Mouse (Mus musculus): Measurements from ENCODE around the gene Kcna10. TPM values are rescaled to one million over a fixed set of nuclear protein-coding genes. Genes with fewer than 3 reads are reported as not detected.

The Kcna10 gene
- polyA plus RNA-seq, 1 experiment from 2014 or later, result not detected

DNA sequence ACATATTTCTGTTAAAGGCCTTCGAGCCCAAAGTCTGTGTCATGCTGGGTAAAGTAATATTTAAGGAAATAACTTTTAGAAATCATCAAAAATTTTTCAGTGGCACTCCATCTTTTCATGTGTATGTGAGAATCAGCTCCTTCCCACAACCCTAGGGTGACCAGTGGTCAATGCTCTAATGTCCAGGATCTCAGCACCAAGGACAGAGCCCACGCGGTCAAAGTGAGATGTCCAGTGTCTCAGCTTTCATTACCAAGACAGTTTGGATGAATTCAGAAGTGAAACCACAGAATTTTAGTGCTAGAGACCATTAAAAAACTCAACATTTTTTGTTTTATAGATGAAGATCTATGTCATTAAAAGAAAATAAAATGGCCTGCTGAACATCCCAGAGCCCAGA lies 10.9 kb upstream of the Kcna10 start:
- no peaks in the 10 kb centered on the region for H3K4me1 ChIP-seq
- WGBS, result 84% methylated on average over 3 of the region's 3 CpGs
- no peak overlapping the region for H3K9ac ChIP-seq (replicated peaks)
- no peak overlapping the region for H3K27ac ChIP-seq (replicated peaks)
- ATAC-seq (ENCODE audit: low FRiP score, low read depth), result no peak
- H3K27me3 ChIP-seq, result no peaks in the 10 kb centered on the region
- H3K36me3 ChIP-seq, result no peaks in the 10 kb centered on the region
- H3K9me3 ChIP-seq, result no peaks in the 10 kb centered on the region
- no peak overlapping the region for H3K4me3 ChIP-seq
- no peak overlapping the region for H3K4me2 ChIP-seq (replicated peaks)

DNA sequence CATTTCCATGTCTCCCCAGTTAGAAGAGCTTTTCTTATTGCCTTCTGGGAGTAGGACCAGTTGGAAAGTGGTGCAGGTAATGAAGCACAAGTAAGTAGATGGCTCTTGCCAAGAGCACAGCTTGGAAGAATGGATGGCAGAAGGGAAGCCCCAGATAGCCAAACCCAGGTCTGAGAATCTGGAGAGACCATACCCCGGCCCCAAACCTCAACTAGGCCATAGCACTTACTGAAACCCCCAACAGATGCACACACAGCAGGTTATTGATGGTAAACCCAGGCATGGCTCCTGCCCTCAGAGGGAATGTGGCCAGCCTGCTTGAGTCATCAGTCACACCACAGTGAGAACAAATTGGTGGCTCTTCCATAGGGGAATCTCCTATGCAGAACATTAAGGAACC lies 10.3 kb upstream of the Kcna10 start:
- Histone ChIP-seq H3K9ac (replicated peaks) (no peak overlapping the region), H3K9me3 (no peaks in the 10 kb centered on the region), H3K27ac (replicated peaks) (no peak overlapping the region), H3K4me2 (replicated peaks) (no peak overlapping the region), H3K4me3 (no peak overlapping the region), H3K4me1 (no peaks in the 10 kb centered on the region), H3K27me3 (no peaks in the 10 kb centered on the region), H3K36me3 (no peaks in the 10 kb centered on the region)
- 69% methylated on average over 1 of the region's 1 CpGs for WGBS
- ATAC-seq (ENCODE audit: low FRiP score, low read depth), result no peak

DNA sequence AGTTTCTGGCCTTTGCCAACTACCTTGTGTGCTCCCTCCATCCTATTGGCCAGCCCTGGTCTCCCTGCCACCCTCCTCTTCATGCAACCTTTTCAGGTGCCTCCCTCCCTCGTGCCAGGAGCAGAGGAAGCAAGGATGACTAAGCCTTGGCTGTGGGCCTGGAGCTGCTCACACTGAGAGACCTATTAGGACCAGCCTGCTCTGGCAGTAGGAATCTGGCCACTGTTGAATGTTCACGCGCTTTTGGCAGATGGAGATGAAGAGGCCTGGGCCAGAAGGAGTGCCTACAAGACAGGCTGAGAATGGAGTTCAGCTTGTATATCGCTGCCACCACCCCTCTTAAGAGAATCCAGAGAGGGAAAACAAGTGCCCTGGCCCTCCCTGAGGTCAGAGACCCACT lies 7.4 kb upstream of the Kcna10 start:
- H3K27me3 ChIP-seq, result no peaks in the 10 kb centered on the region
- H3K4me2 ChIP-seq (replicated peaks), result no peak overlapping the region
- WGBS, result 77% methylated on average over 4 of the region's 4 CpGs
- H3K9ac ChIP-seq (replicated peaks), result no peak overlapping the region
- no peaks in the 10 kb centered on the region for H3K4me1 ChIP-seq
- no peak for ATAC-seq (ENCODE audit: low FRiP score, low read depth)
- H3K27ac ChIP-seq (replicated peaks), result no peak overlapping the region
- no peak overlapping the region for H3K4me3 ChIP-seq
- H3K36me3 ChIP-seq, result no peaks in the 10 kb centered on the region
- H3K9me3 ChIP-seq, result no peaks in the 10 kb centered on the region

DNA sequence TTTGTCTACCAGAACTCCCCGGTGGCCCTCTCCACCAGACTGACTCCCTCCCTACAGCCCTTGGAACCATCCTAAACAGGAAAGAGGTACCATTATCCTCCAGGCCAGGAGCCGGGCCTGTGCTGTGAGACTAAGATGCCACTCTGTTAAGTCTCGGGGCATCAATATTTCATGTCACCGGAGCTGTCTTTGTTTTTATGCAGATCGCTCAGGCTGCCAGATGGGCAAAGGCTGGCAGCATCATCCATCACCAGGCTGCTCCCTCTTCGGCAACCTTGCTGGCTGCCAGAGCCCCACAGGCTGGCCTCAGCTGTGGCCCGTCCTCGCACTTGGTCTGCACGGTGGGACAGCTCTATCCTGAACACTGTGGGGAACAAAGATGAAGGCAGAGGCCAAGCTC lies 6.4 kb upstream of the Kcna10 start:
- Histone ChIP-seq H3K4me3 (no peak overlapping the region), H3K9me3 (no peaks in the 10 kb centered on the region), H3K4me1 (no peaks in the 10 kb centered on the region), H3K9ac (replicated peaks) (no peak overlapping the region), H3K36me3 (no peaks in the 10 kb centered on the region), H3K4me2 (replicated peaks) (no peak overlapping the region), H3K27me3 (no peaks in the 10 kb centered on the region), H3K27ac (replicated peaks) (no peak overlapping the region)
- no peak for ATAC-seq (ENCODE audit: low FRiP score, low read depth)
- 80% methylated on average over 9 of the region's 9 CpGs for WGBS

DNA sequence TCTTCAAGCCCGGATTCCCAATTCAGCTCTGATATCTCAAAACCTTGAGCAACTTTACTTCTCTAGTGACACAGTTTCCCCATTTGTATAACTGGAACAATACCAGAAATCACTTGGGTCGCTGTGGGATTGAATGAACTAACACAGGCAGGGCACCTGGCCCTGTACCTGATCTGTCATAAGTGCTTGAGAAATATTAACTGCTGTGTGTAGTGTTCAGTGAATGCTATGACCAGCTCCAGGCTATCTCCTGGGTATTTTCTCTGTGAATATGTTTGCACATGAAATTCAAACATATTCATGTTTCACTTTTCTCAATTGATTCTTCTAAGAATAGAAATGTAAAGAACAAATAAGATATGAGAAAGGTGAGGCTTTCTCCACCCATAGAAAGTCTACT lies 2.0 kb upstream of the Kcna10 start:
- 75% methylated on average over 2 of the region's 2 CpGs for WGBS
- Histone ChIP-seq H3K27ac (replicated peaks) (no peak overlapping the region), H3K9ac (replicated peaks) (no peak overlapping the region), H3K4me2 (replicated peaks) (no peak overlapping the region), H3K4me1 (no peaks in the 10 kb centered on the region), H3K4me3 (no peak overlapping the region), H3K36me3 (no peaks in the 10 kb centered on the region), H3K27me3 (no peaks in the 10 kb centered on the region), H3K9me3 (no peaks in the 10 kb centered on the region)
- no peak for ATAC-seq (ENCODE audit: low FRiP score, low read depth)

DNA sequence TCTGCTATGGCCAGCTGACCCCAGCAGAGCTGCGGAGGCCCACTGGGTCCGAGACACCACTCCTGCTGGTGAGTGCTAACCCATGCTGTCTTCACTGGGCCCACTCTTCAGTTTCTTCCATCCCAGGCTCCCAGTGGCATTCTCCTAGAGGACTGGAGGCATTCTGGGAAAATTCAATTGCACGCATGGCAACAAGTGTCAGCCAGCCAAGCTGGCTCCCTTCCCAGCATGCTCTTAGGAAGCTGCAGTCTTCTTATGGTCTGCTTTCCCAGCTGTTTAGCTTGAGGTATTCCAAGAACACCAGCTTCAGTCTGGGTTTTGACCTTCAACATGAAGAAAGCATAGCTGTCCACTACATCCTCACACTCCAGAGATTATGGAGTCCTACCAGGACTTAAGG lies 322 bp downstream of the Kcna10 start:
- no peak for ATAC-seq (ENCODE audit: low FRiP score, low read depth)
- H3K4me1 ChIP-seq, result no peaks in the 10 kb centered on the region

DNA sequence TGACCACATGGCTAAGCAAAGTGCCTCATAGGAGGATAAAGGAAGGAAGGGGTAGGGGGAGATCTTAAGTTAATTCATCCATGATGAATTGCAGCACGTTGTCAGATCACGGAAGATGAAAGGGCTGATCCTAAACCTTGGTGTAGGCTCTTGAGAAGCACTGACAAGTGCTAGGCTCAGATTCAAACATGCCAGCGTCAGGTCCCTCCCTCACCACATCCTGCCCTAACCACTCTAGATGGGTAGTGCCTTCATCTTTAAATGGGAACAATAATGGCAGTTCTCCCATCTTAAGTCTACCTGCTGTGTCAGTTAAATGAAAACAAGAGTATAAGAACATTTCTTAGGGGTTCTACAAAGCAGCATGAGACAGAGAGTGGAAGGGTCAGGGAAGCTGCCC lies 2.7 kb downstream of the Kcna10 start:
- H3K27me3 ChIP-seq, result no peaks in the 10 kb centered on the region
- H3K4me2 ChIP-seq (replicated peaks), result no peak overlapping the region
- H3K9me3 ChIP-seq, result no peaks in the 10 kb centered on the region
- no peak overlapping the region for H3K27ac ChIP-seq (replicated peaks)
- no peak overlapping the region for H3K9ac ChIP-seq (replicated peaks)
- ATAC-seq (ENCODE audit: low FRiP score, low read depth), result no peak
- H3K4me1 ChIP-seq, result no peaks in the 10 kb centered on the region
- H3K4me3 ChIP-seq, result no peak overlapping the region
- no peaks in the 10 kb centered on the region for H3K36me3 ChIP-seq
- WGBS, result 75% methylated on average over 3 of the region's 3 CpGs

More for the DNA sequence above, 322 bp downstream of the Kcna10 start:
- no peak overlapping the region for H3K4me2 ChIP-seq (replicated peaks)
- H3K36me3 ChIP-seq, result no peaks in the 10 kb centered on the region
- no peak overlapping the region for H3K9ac ChIP-seq (replicated peaks)
- no peaks in the 10 kb centered on the region for H3K27me3 ChIP-seq
- no peaks in the 10 kb centered on the region for H3K9me3 ChIP-seq
- no peak overlapping the region for H3K27ac ChIP-seq (replicated peaks)
- H3K4me3 ChIP-seq, result no peak overlapping the region
- WGBS, result 94% methylated on average over 3 of the region's 3 CpGs

DNA sequence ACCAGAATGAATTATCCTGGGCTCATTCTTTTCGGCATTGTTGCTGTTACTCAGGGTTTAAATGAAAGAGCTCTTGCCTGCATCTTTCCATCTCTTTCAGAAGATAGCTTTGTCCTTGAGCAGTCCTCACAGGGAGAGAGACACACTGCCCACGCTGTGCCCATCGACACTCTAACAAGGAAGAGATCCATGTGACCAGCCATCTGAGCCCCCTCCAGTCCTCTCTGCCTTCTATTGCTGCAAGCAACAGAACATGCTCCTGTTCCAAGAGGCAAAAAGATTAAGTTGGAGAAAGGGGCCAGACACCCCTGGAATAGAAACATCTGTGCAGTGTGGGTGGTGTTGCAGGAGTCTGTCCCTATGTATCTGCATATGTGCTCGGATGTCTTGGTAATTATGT lies 4.2 kb downstream of the Kcna10 start:
- ATAC-seq (ENCODE audit: low FRiP score, low read depth), result no peak
- WGBS, result 78% methylated on average over 4 of the region's 4 CpGs
- H3K4me2 ChIP-seq (replicated peaks), result no peak overlapping the region

DNA sequence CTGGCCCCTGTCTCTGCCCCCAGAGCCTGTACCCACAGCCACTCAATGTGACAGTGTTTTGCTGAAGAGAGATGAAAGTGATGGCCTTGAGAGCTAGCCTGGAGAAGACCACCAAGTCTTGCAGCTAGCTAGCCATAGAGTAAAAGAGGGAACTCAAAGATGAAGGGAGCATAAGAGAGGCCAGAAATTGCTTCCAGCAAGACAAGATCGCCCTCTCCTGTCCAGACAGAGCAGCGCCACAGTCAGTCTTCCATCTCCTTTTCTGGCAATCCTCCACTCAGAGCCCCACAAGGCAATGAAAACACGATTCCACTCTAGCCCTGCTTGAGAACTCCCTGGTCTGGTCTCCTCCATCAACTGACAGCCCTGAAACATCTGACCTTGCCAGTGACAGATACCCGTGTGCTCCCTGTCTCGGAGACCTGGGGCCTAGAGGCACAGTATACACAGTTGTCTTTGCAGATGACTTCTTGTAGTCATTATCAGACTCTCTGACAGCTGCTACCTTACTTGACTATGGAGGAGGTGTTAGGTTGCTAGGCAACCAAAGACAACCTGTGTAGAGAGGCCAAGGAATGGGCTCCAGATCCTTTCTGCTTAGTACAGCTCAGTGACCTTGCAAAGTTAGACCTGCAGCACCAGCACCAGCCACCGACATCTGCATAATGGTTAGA lies 5.5 kb downstream of the Kcna10 start:
- no peak overlapping the region for H3K4me3 ChIP-seq
- ATAC-seq (ENCODE audit: low FRiP score, low read depth), result peak; percentile 63
- no peak overlapping the region for H3K9ac ChIP-seq (replicated peaks)
- H3K36me3 ChIP-seq, result no peaks in the 10 kb centered on the region
- no peak overlapping the region for H3K4me2 ChIP-seq (replicated peaks)
- no peaks in the 10 kb centered on the region for H3K4me1 ChIP-seq
- H3K27ac ChIP-seq (replicated peaks), result no peak overlapping the region
- no peaks in the 10 kb centered on the region for H3K27me3 ChIP-seq
- 46% methylated on average over 6 of the region's 6 CpGs for WGBS
- H3K9me3 ChIP-seq, result no peaks in the 10 kb centered on the region

More for the DNA sequence above, 4.2 kb downstream of the Kcna10 start:
- Histone ChIP-seq H3K27ac (replicated peaks) (no peak overlapping the region), H3K9ac (replicated peaks) (no peak overlapping the region), H3K36me3 (no peaks in the 10 kb centered on the region), H3K4me3 (no peak overlapping the region), H3K4me1 (no peaks in the 10 kb centered on the region), H3K27me3 (no peaks in the 10 kb centered on the region), H3K9me3 (no peaks in the 10 kb centered on the region)

DNA sequence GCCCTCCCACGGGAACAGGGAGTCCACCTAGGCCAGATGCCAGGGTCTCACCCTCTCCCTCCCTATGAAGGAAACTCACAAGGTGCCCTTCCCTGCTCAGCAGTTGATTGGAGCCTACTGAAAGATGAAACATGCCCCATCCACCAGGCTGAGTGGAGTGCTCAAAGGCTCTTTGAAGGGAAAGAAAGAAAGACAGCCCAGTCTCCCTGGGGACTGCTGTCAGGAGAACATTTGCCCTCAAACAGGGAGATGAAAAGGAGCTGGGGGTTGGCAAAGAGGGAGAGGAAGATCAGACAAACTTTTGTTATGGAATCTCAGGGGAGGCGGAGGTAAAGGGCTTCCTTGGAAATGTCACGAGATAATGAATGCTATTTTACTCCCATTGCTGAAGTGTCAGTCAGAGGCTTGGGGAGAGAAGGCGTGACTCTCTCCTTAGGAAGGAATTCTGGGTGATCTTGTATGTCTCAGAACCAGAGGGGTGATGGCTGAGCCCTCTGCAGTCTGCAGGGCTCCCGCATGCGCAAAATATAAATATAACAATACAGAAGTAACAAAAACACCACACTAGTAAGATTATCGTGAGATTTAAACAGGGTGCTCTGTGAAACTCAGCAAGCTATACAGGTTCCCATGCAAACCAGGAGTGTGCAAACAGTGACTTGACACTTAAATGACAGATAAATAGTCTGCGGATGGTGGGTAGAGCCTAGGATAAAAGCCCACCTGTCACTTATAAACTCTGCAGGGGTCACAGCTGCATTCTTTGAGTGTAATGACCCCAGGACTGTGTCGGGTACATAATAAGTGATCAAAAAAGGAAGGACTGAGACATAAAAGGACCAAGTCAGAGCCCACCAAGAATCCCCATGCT lies 18.7 kb downstream of the Kcna10 start:
- no peaks in the 10 kb centered on the region for H3K36me3 ChIP-seq
- H3K27me3 ChIP-seq, result peaks cover 3% of the 10 kb centered on the region; the same call in 1 of the 2 replicates
- ATAC-seq (ENCODE audit: low FRiP score, low read depth), result peak; percentile 62
- no peak overlapping the region for H3K9ac ChIP-seq (replicated peaks)
- H3K4me1 ChIP-seq, result peaks cover 10% of the 10 kb centered on the region; the same call in 1 of the 2 replicates
- no peak overlapping the region for H3K4me3 ChIP-seq
- H3K27ac ChIP-seq (replicated peaks), result no peak overlapping the region
- H3K9me3 ChIP-seq, result no peaks in the 10 kb centered on the region
- no peak overlapping the region for H3K4me2 ChIP-seq (replicated peaks)
- 35% methylated on average over 9 of the region's 9 CpGs for WGBS

DNA sequence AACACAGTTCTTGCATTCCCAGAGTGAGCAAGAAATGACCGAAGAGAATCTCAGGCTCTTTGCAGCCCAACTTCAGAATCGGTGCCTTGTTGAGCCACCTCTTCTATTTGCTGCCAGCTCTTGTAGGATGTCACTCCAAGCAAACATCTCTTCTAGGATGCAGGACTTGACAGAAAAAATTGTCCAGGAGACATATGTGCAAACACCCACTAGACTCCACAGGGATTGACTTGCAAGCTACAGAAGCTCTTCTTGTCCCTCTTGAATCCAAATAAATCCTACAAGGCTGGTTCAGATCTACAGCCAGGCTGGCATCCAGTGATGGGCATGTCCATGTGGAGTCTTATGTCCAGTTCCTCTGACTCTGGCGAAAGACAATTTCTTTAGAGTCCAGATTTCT lies 21.6 kb downstream of the Kcna10 start:
- 92% methylated on average over 3 of the region's 3 CpGs for WGBS
- H3K4me2 ChIP-seq (replicated peaks), result no peak overlapping the region
- no peak for ATAC-seq (ENCODE audit: low FRiP score, low read depth)

DNA sequence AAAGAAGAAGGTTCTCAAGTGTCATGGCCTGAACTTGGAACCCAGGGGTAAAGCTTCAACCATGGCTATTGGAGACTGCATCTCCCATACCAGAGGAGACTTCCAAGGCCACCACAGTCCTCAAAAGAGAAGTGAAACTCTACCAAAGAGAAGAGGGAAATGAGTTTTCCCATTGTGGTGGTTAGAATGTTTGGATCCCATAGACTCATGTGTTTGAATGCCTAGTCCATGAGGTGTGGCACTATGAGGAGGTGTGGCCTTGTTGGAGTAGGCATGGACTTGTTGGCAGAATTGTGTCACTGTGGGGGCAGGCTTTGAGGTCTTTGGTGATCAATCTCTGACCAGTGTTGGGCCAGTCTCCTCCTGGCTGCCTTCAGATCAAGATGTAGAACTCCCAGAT lies 22.3 kb downstream of the Kcna10 start:
- Histone ChIP-seq H3K36me3 (no peaks in the 10 kb centered on the region), H3K27ac (replicated peaks) (no peak overlapping the region), H3K4me3 (no peak overlapping the region), H3K9me3 (no peaks in the 10 kb centered on the region), H3K9ac (replicated peaks) (no peak overlapping the region), H3K4me1 (peaks cover 25% of the 10 kb centered on the region; the same call in 1 of the 2 replicates), H3K27me3 (no peaks in the 10 kb centered on the region; the same call in 1 of the 2 replicates), H3K4me2 (replicated peaks) (no peak overlapping the region)
- ATAC-seq (ENCODE audit: low FRiP score, low read depth), result no peak

More for the DNA sequence above, 21.6 kb downstream of the Kcna10 start:
- Histone ChIP-seq H3K4me1 (peaks cover 25% of the 10 kb centered on the region; the same call in 1 of the 2 replicates), H3K27me3 (peaks cover 3% of the 10 kb centered on the region; the same call in 1 of the 2 replicates), H3K4me3 (no peak overlapping the region), H3K9ac (replicated peaks) (no peak overlapping the region), H3K27ac (replicated peaks) (no peak overlapping the region), H3K9me3 (no peaks in the 10 kb centered on the region), H3K36me3 (no peaks in the 10 kb centered on the region)
